Mouse (Mus musculus) lung, adult 18-20 months (tissue): Measurements from ENCODE around the gene Hunk.

ENCODE experiments used
- DNase-seq, 2 experiments: peaks; one replicate each; pipeline ENCODE4 v3.0.0; 2022; ENCODE audit warnings: mixed read lengths in 2 of 2

Gene Hunk

GRCm38 (mm10) chr16:90394761-90395160, 8.9 kb downstream of the Hunk start:
- no peak for DNase-seq

- no peak for DNase-seq
Observed at GRCm38 (mm10) chr16:90395996-90396556, 10.3 kb downstream of the Hunk start.

GRCm38 (mm10) chr16:90396882-90397281, 11.1 kb downstream of the Hunk start:
- DNase-seq: no peak

- peak in 1 of 2 experiments; percentile 21 for DNase-seq
Observed at GRCm38 (mm10) chr16:90400314-90400713, 14.5 kb downstream of the Hunk start.

- no peak for DNase-seq
Observed at GRCm38 (mm10) chr16:90400906-90401666, 15.3 kb downstream of the Hunk start.

- no peak for DNase-seq
Observed at GRCm38 (mm10) chr16:90402292-90402691, 16.5 kb downstream of the Hunk start.

- no peak for DNase-seq
Observed at GRCm38 (mm10) chr16:90405195-90405594, 19.4 kb downstream of the Hunk start.

GRCm38 (mm10) chr16:90405599-90405998, 19.8 kb downstream of the Hunk start:
- DNase-seq: no peak

- no peak for DNase-seq
Observed at GRCm38 (mm10) chr16:90407541-90408289, 21.9 kb downstream of the Hunk start.

- no peak for DNase-seq
Observed at GRCm38 (mm10) chr16:90412096-90413082, 26.6 kb downstream of the Hunk start.

GRCm38 (mm10) chr16:90416621-90417020, 30.8 kb downstream of the Hunk start:
- no peak for DNase-seq

GRCm38 (mm10) chr16:90418661-90419060, 32.8 kb downstream of the Hunk start:
- no peak for DNase-seq

- no peak for DNase-seq
Observed at GRCm38 (mm10) chr16:90421145-90421544, 35.3 kb downstream of the Hunk start.

- DNase-seq: no peak
Observed at GRCm38 (mm10) chr16:90421551-90421950, 35.7 kb downstream of the Hunk start.

GRCm38 (mm10) chr16:90422108-90422529, 36.3 kb downstream of the Hunk start:
- DNase-seq: peak; percentile 7 to 12

- no peak for DNase-seq
Observed at GRCm38 (mm10) chr16:90423898-90424297, 38.1 kb downstream of the Hunk start.

GRCm38 (mm10) chr16:90424391-90424790, 38.6 kb downstream of the Hunk start:
- DNase-seq: no peak

- no peak for DNase-seq
Observed at GRCm38 (mm10) chr16:90426234-90426633, 40.4 kb downstream of the Hunk start.

GRCm38 (mm10) chr16:90427838-90428630, 42.2 kb downstream of the Hunk start:
- DNase-seq: no peak

GRCm38 (mm10) chr16:90433551-90433950, 47.7 kb downstream of the Hunk start:
- no peak for DNase-seq

GRCm38 (mm10) chr16:90435231-90435630, 49.4 kb downstream of the Hunk start:
- DNase-seq: no peak

- DNase-seq: no peak
Observed at GRCm38 (mm10) chr16:90437276-90437675, 51.5 kb downstream of the Hunk start.
